Mouse (Mus musculus): ENCODE results near the gene Ccr1l1.

Gene Ccr1l1

GRCm38 (mm10) chr9:123928759-123929246 lies 49.4 kb downstream of the Ccr1l1 start:
- no peak for DNase-seq (ENCODE audit: low spot score in 2 of 2)

- DNase-seq (ENCODE audit: low spot score in 2 of 2), result no peak
These were observed 50.0 kb downstream of the Ccr1l1 start for GRCm38 (mm10) chr9:123928118-123928758.

DNA sequence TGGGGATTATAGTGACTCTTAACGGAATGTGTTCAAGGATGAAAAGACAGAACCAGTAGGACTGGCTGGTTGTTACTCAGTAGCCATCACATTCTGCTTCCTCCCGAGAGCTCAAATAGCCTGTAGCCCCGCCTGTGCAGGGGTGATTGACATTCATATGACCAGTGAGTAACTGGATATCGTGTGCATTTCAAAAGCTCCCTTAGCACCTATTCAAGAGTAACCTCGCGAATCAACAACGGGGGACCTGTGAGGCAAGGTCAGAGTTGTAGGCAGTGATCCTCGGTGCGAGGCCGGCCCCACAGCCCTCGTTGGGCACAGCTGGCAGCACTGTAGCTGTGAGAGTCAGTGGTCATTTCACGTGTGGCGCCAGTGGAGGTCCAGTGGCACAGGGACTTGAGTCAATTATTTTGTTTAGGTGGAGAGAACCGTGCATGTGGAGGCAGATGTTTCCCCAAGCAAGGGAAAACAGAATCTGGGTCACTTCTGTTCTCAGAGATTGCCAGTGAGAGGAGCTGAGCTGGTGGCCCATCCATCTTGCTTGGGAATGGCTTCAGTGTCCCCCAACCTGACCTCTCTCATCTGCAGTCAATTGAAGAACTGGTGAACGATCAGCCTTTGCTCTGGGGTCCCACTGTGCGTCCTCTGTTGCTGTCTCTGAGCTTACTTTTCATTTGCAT lies 50.8 kb downstream of the Ccr1l1 start:
- no peak for DNase-seq (ENCODE audit: low spot score in 2 of 2)

Data from right cerebral cortex, postnatal 36 days (tissue).